Mouse (Mus musculus): ENCODE measurements at regions not wholly inside any gene's neighbourhood (a gene's known extent, or its start where the extent isn't known, plus 50 kb on each side); places are given as distances from the start of the nearest gene placed in this dataset.

DNA sequence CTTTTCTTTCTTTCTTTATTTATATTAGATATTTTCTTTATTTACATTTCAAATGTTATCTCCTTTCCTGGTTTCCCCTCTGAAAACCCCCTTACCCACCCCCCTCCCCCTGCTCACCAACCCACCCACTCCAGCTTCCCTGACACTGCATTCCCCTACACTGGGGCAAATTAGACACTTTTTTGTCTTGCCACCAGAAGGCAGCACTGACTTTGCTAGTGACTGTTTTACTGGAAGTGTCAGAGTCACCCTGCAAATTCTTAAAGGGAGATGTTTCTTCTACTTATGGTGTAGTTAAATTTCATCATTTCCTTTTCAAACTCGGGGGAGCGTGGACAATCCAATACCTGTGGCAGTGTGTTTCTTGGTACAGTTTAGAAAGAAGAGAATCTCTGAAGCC, 72.1 kb upstream of the Apob start:
- TF ChIP-seq CTCF (conservative IDR thresholded peaks at IDR 0.05; ENCODE audit: low read length) = no peak
- TF ChIP-seq NANOG (IDR thresholded peaks at IDR 0.05; ENCODE audit: borderline replicate concordance, low read length) = no peak
